Mouse (Mus musculus): ENCODE results near the gene Plac1. TPM values are rescaled to one million over a fixed set of nuclear protein-coding genes. Genes with fewer than 3 reads are reported as not detected.

Plac1 gene
- polyA plus RNA-seq (2012; rRNA removed), result not detected in 2 replicates

GRCm38 (mm10) chrX:53240011-53240410 lies at the start of gene Plac1:
Plac1 (minus strand) TSS chrX:53240111.

GRCm38 (mm10) chrX:53273124-53273523 lies 33.2 kb upstream of the Plac1 start, which contains the start of gene Fam122c:
Fam122c (plus strand) TSS chrX:53273424.

GRCm38 (mm10) chrX:53269289-53270062 lies 29.6 kb upstream of the Plac1 start, which contains the start of gene Fam122b:
Fam122b (minus strand) TSS chrX:53269805.

Other genes starting within 250 kb of the Plac1 start
- 1.1 and 1.6 TPM in 2 replicates for gene Fam122b, start 29.7 kb upstream of the Plac1 start, polyA plus RNA-seq (2012; rRNA removed)
- gene Fam122c, start 33.3 kb upstream of the Plac1 start, polyA plus RNA-seq (2012; rRNA removed), result not detected in 2 replicates
- 0.85 and 1.1 TPM in 2 replicates for gene Mospd1, start 130.4 kb upstream of the Plac1 start, polyA plus RNA-seq (2012; rRNA removed)
- gene Etd, start 194.8 kb upstream of the Plac1 start, polyA plus RNA-seq (2012; rRNA removed), result not detected in 2 replicates

Data from colon, adult 2 months (tissue).